Mouse (Mus musculus) embryonic fibroblast, embryonic 13.5 days (primary cell): ENCODE data around the gene Kcnip4. TPM values are rescaled to one million over a fixed set of nuclear protein-coding genes. Genes with fewer than 3 reads are reported as not detected.

Experiments
- H3K27ac ChIP-seq: 2 replicates; pipeline ENCODE4 v1.5.1; 2012; ENCODE audit warnings: low read length, control low read depth, inconsistent platforms; ENCODE audit not compliant: insufficient read depth
- H3K4me1 ChIP-seq: 2 replicates; pipeline ENCODE4 v1.6.1; 2011; ENCODE audit warnings: low read length; ENCODE audit not compliant: control insufficient read depth, insufficient read depth
- H3K4me3 ChIP-seq: 2 replicates; pipeline ENCODE4 v1.5.1; 2011; ENCODE audit warnings: mild to moderate bottlenecking, control low read depth, low read length; ENCODE audit not compliant: insufficient read depth
- CTCF ChIP-seq: IDR thresholded peaks from 2 replicates; pipeline ENCODE4 v1.5.1; 2011; ENCODE audit warnings: mild to moderate bottlenecking, control low read depth, low read length, moderate library complexity, borderline replicate concordance; ENCODE audit not compliant: insufficient read depth
- POLR2A ChIP-seq: IDR thresholded peaks from 2 replicates; pipeline ENCODE4 v1.6.1; 2011; ENCODE audit warnings: low read depth, mild to moderate bottlenecking, control low read depth, low read length, moderate library complexity
- polyA plus RNA-seq: library from polyadenylated mRNA; stranded (reverse); fragments of >200 nt; gene quantifications from 2 replicates; pipeline ENCODE4 v1.2.4, GENCODE M21; 2011; ENCODE audit warnings: low read depth; ENCODE audit not compliant: missing spikeins, insufficient read length

Gene Kcnip4
- polyA plus RNA-seq = 0.23 and 0.30 TPM in 2 replicates

GRCm38 (mm10) chr5:49524394-49525241 is at the start of gene Kcnip4:
Kcnip4 (minus strand) TSS chr5:49524907.
- peak within 1 kb of the TSS; percentile 21; the same call in 1 of the 2 replicates for H3K4me3 ChIP-seq
- H3K4me1 ChIP-seq = no peaks in the 10 kb centered on the region
- H3K27ac ChIP-seq = no peak within 1 kb of the TSS
- no peak for TF ChIP-seq POLR2A

GRCm38 (mm10) chr5:49571876-49572275 is 47.2 kb upstream of the Kcnip4 start:
- TF ChIP-seq CTCF (no peak), POLR2A (no peak)
- H3K27ac ChIP-seq = no peak overlapping the region
- H3K4me1 ChIP-seq = no peaks in the 10 kb centered on the region
- no peak overlapping the region for H3K4me3 ChIP-seq

GRCm38 (mm10) chr5:49563751-49564150 is 39.0 kb upstream of the Kcnip4 start:
- H3K4me1 ChIP-seq = no peaks in the 10 kb centered on the region
- no peak for TF ChIP-seq POLR2A
- TF ChIP-seq CTCF = no peak
- no peak overlapping the region for H3K4me3 ChIP-seq
- H3K27ac ChIP-seq = no peak overlapping the region

GRCm38 (mm10) chr5:49557436-49557835 is 32.7 kb upstream of the Kcnip4 start:
- H3K4me1 ChIP-seq = no peaks in the 10 kb centered on the region
- no peak overlapping the region for H3K4me3 ChIP-seq
- H3K27ac ChIP-seq = no peak overlapping the region
- TF ChIP-seq CTCF = no peak
- TF ChIP-seq POLR2A = no peak

- Histone ChIP-seq H3K4me1 (no peaks in the 10 kb centered on the region), H3K4me3 (no peak overlapping the region), H3K27ac (no peak overlapping the region)
- TF ChIP-seq CTCF = no peak
Observed at GRCm38 (mm10) chr5:49547884-49548283, 23.2 kb upstream of the Kcnip4 start.

- H3K27ac ChIP-seq = no peak overlapping the region
- TF ChIP-seq POLR2A (no peak), CTCF (no peak)
Observed at GRCm38 (mm10) chr5:49529362-49529761, 4.7 kb upstream of the Kcnip4 start.

GRCm38 (mm10) chr5:49525242-49525612 is 520 bp upstream of the Kcnip4 start:
- H3K4me1 ChIP-seq = no peaks in the 10 kb centered on the region
- TF ChIP-seq CTCF (no peak), POLR2A (no peak)
- H3K4me3 ChIP-seq = no peak overlapping the region
- H3K27ac ChIP-seq = no peak overlapping the region

More at GRCm38 (mm10) chr5:49529362-49529761, 4.7 kb upstream of the Kcnip4 start:
- H3K4me1 ChIP-seq = no peaks in the 10 kb centered on the region
- H3K4me3 ChIP-seq = no peak overlapping the region

GRCm38 (mm10) chr5:49523997-49524393 is 712 bp downstream of the Kcnip4 start:
- no peak overlapping the region for H3K27ac ChIP-seq
- H3K4me3 ChIP-seq = peak overlapping the region; percentile 21; the same call in 1 of the 2 replicates
- TF ChIP-seq CTCF (no peak), POLR2A (no peak)
- H3K4me1 ChIP-seq = no peaks in the 10 kb centered on the region

GRCm38 (mm10) chr5:49522986-49523385 is 1.7 kb downstream of the Kcnip4 start:
- Histone ChIP-seq H3K27ac (no peak overlapping the region), H3K4me3 (no peak overlapping the region), H3K4me1 (no peaks in the 10 kb centered on the region)
- TF ChIP-seq POLR2A (no peak), CTCF (no peak)

- peak overlapping the region; percentile 18; the same call in 1 of the 2 replicates for H3K27ac ChIP-seq
- TF ChIP-seq CTCF = no peak
- no peak for TF ChIP-seq POLR2A
- no peaks in the 10 kb centered on the region for H3K4me1 ChIP-seq
- no peak overlapping the region for H3K4me3 ChIP-seq
Observed at GRCm38 (mm10) chr5:49498743-49499142, 26.0 kb downstream of the Kcnip4 start.

GRCm38 (mm10) chr5:49487270-49487669 is 37.4 kb downstream of the Kcnip4 start:
- no peak overlapping the region for H3K27ac ChIP-seq
- no peaks in the 10 kb centered on the region for H3K4me1 ChIP-seq
- H3K4me3 ChIP-seq = no peak overlapping the region
- no peak for TF ChIP-seq POLR2A
- no peak for TF ChIP-seq CTCF
